Mouse (Mus musculus) forebrain, embryonic 11.5 days (tissue): ENCODE measurements around the gene Cela3a. TPM values are rescaled to one million over a fixed set of nuclear protein-coding genes. Genes with fewer than 3 reads are reported as not detected.

ENCODE experiments used
- ATAC-seq: fragments of 200-750 bp; cut with Nextera tagmentation; replicated peaks from 2 replicates; pipeline ENCODE4 v1.8.0; 2017; ENCODE audit warnings: moderate TSS enrichment; ENCODE audit not compliant: low FRiP score
- DNase-seq: peaks from one replicate; pipeline ENCODE4 v3.0.0-alpha.2; 2017; ENCODE audit warnings: low spot score
- H3K27ac ChIP-seq: fragments of 300-500 bp; sonication (generic); 2 replicates; pipeline ENCODE4 v1.5.1; 2014; ENCODE audit warnings: low read depth, low read length
- H3K27me3 ChIP-seq: fragments of 300-500 bp; sonication (generic); 2 replicates; pipeline ENCODE4 v1.6.1; 2014; ENCODE audit warnings: mild to moderate bottlenecking, low read length, mixed read lengths; ENCODE audit not compliant: control insufficient read depth, insufficient read depth
- H3K36me3 ChIP-seq: fragments of 300-500 bp; sonication (generic); 2 replicates; pipeline ENCODE4 v1.6.1; 2014; ENCODE audit warnings: mild to moderate bottlenecking, low read length, moderate library complexity, mixed read lengths; ENCODE audit not compliant: control insufficient read depth, insufficient read depth
- H3K4me1 ChIP-seq: fragments of 300-500 bp; sonication (generic); replicated peaks from 2 replicates; pipeline ENCODE4 v1.6.1; 2014; ENCODE audit warnings: low read length, mixed read lengths; ENCODE audit not compliant: control insufficient read depth, insufficient read depth
- H3K4me2 ChIP-seq: fragments of 300-500 bp; sonication (generic); 2 replicates; pipeline ENCODE4 v1.6.1; 2014; ENCODE audit warnings: low read depth, mild to moderate bottlenecking, low read length, moderate library complexity, mixed read lengths; ENCODE audit not compliant: severe bottlenecking
- H3K4me3 ChIP-seq: fragments of 300-500 bp; sonication (generic); 2 replicates; pipeline ENCODE4 v1.5.1; 2014; ENCODE audit warnings: low read depth, low read length
- H3K9ac ChIP-seq: fragments of 300-500 bp; sonication (generic); 2 replicates; pipeline ENCODE4 v1.6.1; 2014; ENCODE audit warnings: low read length
- H3K9me3 ChIP-seq: fragments of 300-500 bp; sonication (generic); 2 replicates; pipeline ENCODE4 v1.6.1; 2016; ENCODE audit warnings: low read length, mixed read lengths; ENCODE audit not compliant: control insufficient read depth
- WGBS: fragments of 180-500 bp; shearing (Covaris S2); extraction: QIAGEN DNeasy Blood & Tissue Kit; methylation state at CpG from one replicate; pipeline ENCODE4 v1.1.7; 2014; 5-methylcytosine and 5-hydroxymethylcytosine counted together
- polyA plus RNA-seq: library from polyadenylated mRNA; unstranded; fragments of >200 nt; fragmentation: Nextera tagmentation; extraction: Ambion mirVana; gene quantifications from 2 replicates; pipeline ENCODE4 v1.2.1, GENCODE M21; 2014

Gene Cela3a
- not detected in 2 replicates for polyA plus RNA-seq

DNA sequence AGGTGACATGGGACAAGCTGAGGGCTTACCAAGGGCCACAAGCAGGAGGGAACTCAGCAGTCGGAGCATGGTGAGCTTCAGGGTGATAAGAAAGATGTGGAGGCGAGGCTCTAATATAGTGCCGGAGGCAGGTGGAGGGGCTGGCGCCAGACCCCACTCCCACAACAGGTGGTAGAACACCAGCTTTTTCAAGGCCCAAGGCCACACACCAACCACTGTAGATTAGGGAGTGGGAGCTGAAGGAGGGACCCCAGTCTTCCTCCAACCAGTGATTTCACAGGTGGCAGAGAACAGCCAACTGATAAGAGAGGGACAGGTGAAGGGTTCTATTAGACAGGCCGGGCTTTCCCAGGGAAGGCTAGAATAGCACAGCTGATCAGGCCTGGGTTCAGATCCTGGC lies at the start of gene Cela3a:
Gene Cela3a, minus strand, starts transcription at position 101 of the 400 bp plus-strand sequence.
- DNase-seq (no peak), ATAC-seq (no peak)
- Histone ChIP-seq H3K9ac (no peak within 1 kb of the TSS), H3K36me3 (no peaks in the 10 kb centered on the region), H3K27me3 (no peaks in the 10 kb centered on the region), H3K4me3 (no peak within 1 kb of the TSS), H3K27ac (no peak within 1 kb of the TSS), H3K4me2 (no peak within 1 kb of the TSS), H3K4me1 (no peaks in the 10 kb centered on the region), H3K9me3 (no peaks in the 10 kb centered on the region)
- WGBS, result 87% methylated on average over 5 of the region's 5 CpGs

DNA sequence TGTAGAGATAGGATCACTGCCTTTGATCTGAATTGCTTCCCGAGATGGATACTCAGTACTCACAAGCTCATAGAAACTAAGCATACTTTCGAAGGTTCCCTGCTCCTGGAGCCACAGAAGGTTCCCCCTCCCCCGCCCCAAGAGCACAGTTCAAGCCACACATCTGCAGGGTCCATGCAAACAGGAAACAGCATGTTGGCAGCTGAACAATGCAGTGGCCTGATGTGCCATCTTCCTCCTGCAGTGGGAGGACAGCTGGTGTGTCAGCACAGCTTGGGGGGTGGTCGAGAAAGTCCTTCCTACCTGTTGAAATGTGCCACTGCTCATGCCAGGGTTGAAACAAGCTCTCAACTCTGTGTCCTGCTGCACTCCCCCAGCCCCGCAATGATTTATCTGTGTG lies 49.3 kb upstream of the Cela3a start:
- Histone ChIP-seq H3K9ac (no peak overlapping the region), H3K4me3 (no peak overlapping the region), H3K4me1 (0 out of 2 replicates have a peak, but pooled peaks cover 2% of the 10 kb centered on the region), H3K27ac (no peak overlapping the region), H3K4me2 (no peak overlapping the region), H3K36me3 (no peaks in the 10 kb centered on the region), H3K27me3 (no peaks in the 10 kb centered on the region), H3K9me3 (no peaks in the 10 kb centered on the region)
- ATAC-seq, result no peak
- DNase-seq, result no peak
- 77% methylated on average over 5 of the region's 5 CpGs for WGBS

DNA sequence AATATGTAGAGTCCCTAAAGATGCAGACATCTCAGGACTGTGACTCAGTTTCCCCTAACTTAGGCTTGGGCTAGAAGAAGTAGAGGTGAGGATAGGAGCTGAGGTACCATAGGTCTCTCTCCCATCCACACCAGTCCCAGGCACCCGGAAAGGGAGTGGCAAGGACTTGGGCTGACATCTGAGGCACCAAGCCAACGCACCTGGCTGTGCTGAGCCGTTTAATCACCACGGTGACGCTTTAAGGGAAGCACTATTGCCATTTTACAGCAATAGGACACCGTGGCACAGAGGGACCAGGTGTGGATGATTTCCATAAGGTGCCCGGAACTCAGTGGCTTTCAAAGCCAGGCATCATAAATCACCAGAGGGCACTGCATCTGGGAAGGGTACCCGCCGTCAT lies 48.7 kb upstream of the Cela3a start:
- Histone ChIP-seq H3K4me3 (no peak overlapping the region), H3K9me3 (no peaks in the 10 kb centered on the region), H3K36me3 (no peaks in the 10 kb centered on the region), H3K9ac (no peak overlapping the region), H3K27me3 (no peaks in the 10 kb centered on the region), H3K4me1 (0 out of 2 replicates have a peak, but pooled peaks cover 2% of the 10 kb centered on the region), H3K4me2 (no peak overlapping the region), H3K27ac (no peak overlapping the region)
- ATAC-seq (no peak), DNase-seq (no peak)
- 89% methylated on average over 9 of the region's 9 CpGs for WGBS

DNA sequence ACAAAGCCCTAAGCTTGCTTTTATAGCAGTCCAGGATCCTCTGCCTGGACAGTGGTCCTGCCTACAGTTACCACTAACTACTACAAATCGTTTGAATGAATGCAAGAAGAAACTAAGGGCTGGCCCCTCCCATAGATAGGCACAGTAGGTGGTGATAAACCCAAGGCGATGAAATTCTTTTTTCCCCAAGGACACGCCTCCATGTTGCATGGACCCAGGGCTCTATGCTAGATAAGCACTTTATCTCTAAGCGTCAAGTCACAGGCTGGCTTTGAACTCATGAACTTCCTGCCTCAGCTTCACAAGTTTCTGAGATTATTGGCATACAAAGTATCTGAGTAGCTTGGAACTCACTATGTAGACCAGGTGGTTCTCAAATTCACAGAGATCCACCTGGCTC lies 47.7 kb upstream of the Cela3a start:
- H3K36me3 ChIP-seq, result no peaks in the 10 kb centered on the region
- no peak overlapping the region for H3K27ac ChIP-seq
- H3K9me3 ChIP-seq, result no peaks in the 10 kb centered on the region
- H3K4me3 ChIP-seq, result no peak overlapping the region
- 0 out of 2 replicates have a peak, but pooled peaks cover 2% of the 10 kb centered on the region for H3K4me1 ChIP-seq
- ATAC-seq, result no peak
- no peaks in the 10 kb centered on the region for H3K27me3 ChIP-seq
- no peak overlapping the region for H3K9ac ChIP-seq
- no peak overlapping the region for H3K4me2 ChIP-seq
- DNase-seq, result no peak
- WGBS, result 82% methylated on average over 4 of the region's 4 CpGs

DNA sequence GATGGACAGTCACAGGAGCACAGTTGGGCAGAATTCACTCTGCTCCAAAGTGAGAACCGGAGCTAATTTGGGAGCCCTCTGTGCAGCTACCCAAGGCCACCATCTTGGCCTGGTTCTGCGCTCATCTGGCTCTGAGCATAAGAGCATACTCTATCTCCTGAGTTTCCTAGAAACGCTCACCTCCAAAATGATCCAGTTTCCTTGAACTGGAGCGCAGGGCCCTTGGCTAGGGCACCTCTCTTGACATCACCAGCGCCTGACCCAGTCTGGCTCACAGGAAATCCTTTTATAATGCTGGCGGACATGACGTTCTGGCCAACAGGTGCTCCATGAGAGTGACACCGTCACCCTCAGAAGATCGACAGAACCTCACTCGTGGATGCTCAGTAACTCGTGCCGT lies 47.0 kb upstream of the Cela3a start:
- no peak overlapping the region for H3K4me3 ChIP-seq
- H3K9ac ChIP-seq, result no peak overlapping the region
- ATAC-seq (no peak), DNase-seq (no peak)
- whole genome bisulfite sequencing, result 92% methylated on average over 12 of the region's 12 CpGs
- H3K27ac ChIP-seq, result no peak overlapping the region
- 0 out of 2 replicates have a peak, but pooled peaks cover 2% of the 10 kb centered on the region for H3K4me1 ChIP-seq
- no peaks in the 10 kb centered on the region for H3K9me3 ChIP-seq
- no peak overlapping the region for H3K4me2 ChIP-seq
- H3K27me3 ChIP-seq, result no peaks in the 10 kb centered on the region
- H3K36me3 ChIP-seq, result no peaks in the 10 kb centered on the region

DNA sequence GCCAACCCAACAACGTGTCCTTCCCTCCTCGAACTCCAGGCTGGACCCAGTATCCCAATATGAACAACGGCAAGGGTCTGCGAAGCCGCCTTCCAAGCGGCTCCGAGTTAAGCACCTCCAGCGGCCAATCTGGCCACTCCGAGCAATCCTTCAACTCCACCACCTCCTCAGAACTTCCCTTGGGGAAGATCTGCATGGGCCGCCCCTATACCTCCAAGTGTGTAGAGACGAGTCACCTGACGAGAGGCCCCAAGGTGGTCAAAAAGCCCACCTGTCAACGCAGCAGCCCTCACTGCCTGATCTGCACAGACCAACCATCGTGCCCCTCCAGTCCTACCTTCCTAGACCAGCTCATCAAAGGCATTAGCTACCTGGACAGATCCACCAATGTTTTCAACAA lies 45.0 kb upstream of the Cela3a start:
- Histone ChIP-seq H3K36me3 (no peaks in the 10 kb centered on the region), H3K4me3 (no peak overlapping the region), H3K4me2 (no peak overlapping the region), H3K4me1 (no peaks in the 10 kb centered on the region), H3K27me3 (no peaks in the 10 kb centered on the region), H3K27ac (no peak overlapping the region), H3K9me3 (no peaks in the 10 kb centered on the region), H3K9ac (no peak overlapping the region)
- 89% methylated on average over 14 of the region's 14 CpGs for WGBS
- ATAC-seq (no peak), DNase-seq (no peak)

DNA sequence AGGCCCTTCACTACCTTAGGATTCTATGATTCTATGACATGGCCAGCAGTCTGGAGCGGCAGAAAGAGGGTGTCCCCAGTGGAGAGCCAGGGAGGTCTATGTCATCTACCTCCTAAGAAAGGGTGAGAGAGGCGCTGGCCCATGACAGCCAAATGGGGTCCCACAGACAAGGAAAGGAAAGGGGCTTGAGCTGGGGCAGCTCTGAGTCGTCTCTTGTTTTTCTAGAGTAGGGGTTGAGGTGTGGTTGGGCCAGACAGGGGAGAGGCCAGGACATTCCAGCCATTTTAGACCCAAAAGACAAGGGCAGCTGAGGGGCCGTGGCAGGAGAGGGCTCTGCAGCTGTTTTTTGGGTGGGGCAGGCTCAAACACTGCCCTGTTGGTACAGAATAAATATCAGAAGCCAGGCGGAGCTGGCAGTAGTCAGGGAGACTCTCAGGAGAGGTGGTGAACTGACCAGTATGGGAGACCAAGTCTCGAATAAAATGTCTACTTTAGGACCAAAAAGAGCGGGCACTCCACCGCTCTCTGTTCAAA lies 43.7 kb upstream of the Cela3a start, which contains the start of gene 1700013G24Rik:
Gene 1700013G24Rik, plus strand, starts transcription at position 51 of the 534 bp plus-strand sequence.
- DNase-seq, result no peak
- Histone ChIP-seq H3K27me3 (no peaks in the 10 kb centered on the region), H3K27ac (no peak within 1 kb of the TSS), H3K9ac (no peak within 1 kb of the TSS), H3K4me2 (no peak within 1 kb of the TSS), H3K4me1 (no peaks in the 10 kb centered on the region), H3K4me3 (no peak within 1 kb of the TSS), H3K36me3 (no peaks in the 10 kb centered on the region), H3K9me3 (no peaks in the 10 kb centered on the region)
- WGBS, result 84% methylated on average over 8 of the region's 8 CpGs
- no peak for ATAC-seq

DNA sequence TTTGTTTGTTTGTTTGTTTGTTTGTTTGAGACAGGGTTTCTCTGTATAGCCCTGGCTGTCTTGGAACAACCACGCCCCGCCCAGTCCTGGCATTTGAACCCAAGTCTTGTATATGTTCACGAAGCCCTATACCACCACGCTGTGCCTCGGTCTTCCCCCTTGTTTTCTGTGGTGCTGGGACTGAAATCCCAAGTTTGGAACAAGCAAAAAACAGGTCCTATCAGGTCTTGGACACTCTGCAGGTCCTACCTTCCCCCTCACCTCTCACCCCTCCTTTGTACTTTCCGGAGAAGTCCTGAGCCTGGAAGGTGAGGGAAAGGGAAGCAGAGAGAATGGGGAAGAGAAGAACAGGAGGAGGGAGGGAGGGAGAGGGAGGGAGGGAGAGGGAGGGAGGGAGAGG lies 42.6 kb upstream of the Cela3a start:
- Histone ChIP-seq H3K4me2 (no peak overlapping the region), H3K9ac (no peak overlapping the region), H3K36me3 (no peaks in the 10 kb centered on the region), H3K4me3 (no peak overlapping the region), H3K27ac (no peak overlapping the region), H3K9me3 (no peaks in the 10 kb centered on the region), H3K27me3 (no peaks in the 10 kb centered on the region), H3K4me1 (no peaks in the 10 kb centered on the region)
- WGBS, result 92% methylated on average over 6 of the region's 6 CpGs
- DNase-seq (no peak), ATAC-seq (no peak)

DNA sequence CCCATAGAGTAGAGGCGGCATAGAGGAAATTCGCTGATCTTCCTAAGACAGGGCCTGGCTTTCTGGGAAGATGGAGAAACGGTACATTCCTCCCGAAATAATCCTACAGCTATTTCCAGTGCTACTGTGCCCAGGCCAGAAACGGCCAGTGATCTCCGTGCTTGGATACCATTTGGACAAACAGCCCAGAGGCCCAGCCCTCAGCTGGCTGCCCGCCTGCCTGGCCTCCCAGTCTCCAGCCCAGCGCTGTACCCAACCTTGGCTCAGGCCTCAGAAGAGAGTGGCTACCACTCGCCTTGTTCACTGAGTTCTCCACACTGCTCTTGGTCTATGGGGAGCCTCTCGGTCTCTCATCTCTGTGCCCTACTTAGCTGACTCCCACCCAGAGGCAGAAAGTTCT lies 40.1 kb upstream of the Cela3a start:
- Histone ChIP-seq H3K9me3 (no peaks in the 10 kb centered on the region), H3K27me3 (no peaks in the 10 kb centered on the region), H3K4me2 (no peak overlapping the region), H3K9ac (no peak overlapping the region), H3K4me3 (no peak overlapping the region), H3K36me3 (no peaks in the 10 kb centered on the region), H3K4me1 (no peaks in the 10 kb centered on the region), H3K27ac (no peak overlapping the region)
- 84% methylated on average over 10 of the region's 10 CpGs for WGBS
- DNase-seq (no peak), ATAC-seq (no peak)
